Mouse (Mus musculus): ENCODE measurements at regions not wholly inside any gene's neighbourhood (a gene's known extent, or its start where the extent isn't known, plus 50 kb on each side); places are given as distances from the start of the nearest gene placed in this dataset.

GRCm38 (mm10) chr6:133170548-133170947, 65.8 kb downstream of the Smim10l1 start:
- DNase-seq (ENCODE audit: low spot score), result no peak

GRCm38 (mm10) chr6:133171286-133171685, 66.6 kb downstream of the Smim10l1 start:
- no peak for DNase-seq (ENCODE audit: low spot score)

GRCm38 (mm10) chr6:133206173-133206572, 85.8 kb upstream of the 5530400C23Rik start:
- DNase-seq (ENCODE audit: low spot score), result peak; percentile 17
